Mouse (Mus musculus) left cerebral cortex, postnatal 14 days (tissue): ENCODE measurements around the gene Pop7. TPM values are rescaled to one million over a fixed set of nuclear protein-coding genes. Genes with fewer than 3 reads are reported as not detected.
A peak's percentile ranks its signal among the peaks of the same experiment; 100 is the strongest.

Experiments used
- DNase-seq, 2 experiments: peaks; one replicate each; pipeline ENCODE4 v3.0.0; 2021 to 2022; ENCODE audit warnings: low spot score in 2 of 2, mixed read lengths in 1 of 2
- intact Hi-C: fragments of 180-260 bp; cut with DNase I; formaldehyde crosslinking; loops from one replicate; pipeline ENCODE4 v1.15.1; 2025
- total RNA-seq, 2 experiments: library from RNA; stranded (reverse); gene quantifications; 2 replicates each; pipeline ENCODE4 v1.2.3; 2021

Gene Pop7
- total RNA-seq, 2 experiments from 2014 or later = 28.0 to 35.2 TPM

DNA sequence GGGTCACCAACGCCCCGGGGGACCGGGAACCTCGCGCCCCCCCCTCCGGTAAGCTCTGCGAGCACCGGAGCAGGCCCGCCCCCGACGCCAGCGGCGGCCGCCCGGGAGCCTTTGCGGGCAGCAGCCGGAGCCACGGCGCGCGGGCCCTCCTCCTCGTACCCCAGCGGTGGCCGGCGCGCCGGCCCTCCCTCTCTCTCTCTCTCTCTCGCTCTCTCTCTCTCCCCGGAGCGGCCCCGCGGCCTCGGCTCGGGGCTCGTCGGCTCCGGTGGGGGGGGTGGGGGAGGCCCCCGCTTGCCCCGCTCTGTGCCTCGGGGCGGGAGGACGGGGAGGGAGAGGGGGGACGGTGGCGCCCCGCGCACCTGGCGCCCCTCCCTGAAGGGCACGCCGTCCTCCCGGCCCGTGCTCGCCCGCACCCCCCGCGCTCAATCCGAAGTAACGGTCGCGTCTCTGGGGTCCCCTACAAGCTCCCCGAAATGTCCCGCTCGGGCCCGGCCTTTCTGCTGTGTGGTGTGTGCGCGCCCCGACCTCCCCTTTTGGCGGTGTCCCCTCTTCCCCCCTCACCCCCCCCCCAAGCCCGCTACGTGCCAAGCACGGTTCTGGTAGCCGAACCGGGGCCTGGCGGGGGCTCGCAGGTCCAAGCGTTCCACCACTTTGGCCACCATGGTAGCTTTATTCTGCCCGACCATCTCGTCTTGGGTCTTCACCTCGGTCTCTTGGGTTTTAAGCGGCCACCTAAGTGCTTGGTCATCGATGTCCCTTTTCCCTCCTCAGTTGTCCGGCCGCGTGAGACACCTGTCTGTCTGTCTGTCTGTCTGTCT lies 8.5 kb upstream of the Pop7 start:
- intact Hi-C loops = no loop called here
- DNase-seq = no peak

DNA sequence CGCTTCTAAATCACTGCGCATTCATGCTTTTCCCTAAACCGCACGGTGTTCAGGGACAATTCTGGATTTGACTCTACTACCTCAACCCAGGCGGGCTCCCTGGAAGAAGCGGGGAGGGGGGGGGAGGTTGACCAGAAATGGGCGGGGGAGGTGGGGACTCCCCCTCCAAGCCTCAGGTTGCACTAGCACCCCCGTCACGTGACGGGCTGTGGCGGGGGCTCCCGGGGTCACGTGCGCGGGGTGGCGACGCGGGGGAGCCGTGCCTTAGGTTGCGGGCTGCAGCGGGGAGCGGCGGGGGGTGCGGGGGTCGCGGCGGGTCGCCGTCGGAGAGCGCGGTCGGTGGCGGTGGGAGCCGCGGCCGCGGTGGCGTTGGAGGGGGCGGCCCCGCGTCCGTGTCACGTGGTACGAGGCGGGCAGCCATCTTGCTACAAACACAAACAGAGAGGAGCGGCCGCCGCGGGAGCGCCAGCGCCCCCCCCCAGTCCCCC lies 7.7 kb upstream of the Pop7 start:
- peak in 1 of 2 experiments; percentile 76 for DNase-seq
- intact Hi-C loops = no loop called here

DNA sequence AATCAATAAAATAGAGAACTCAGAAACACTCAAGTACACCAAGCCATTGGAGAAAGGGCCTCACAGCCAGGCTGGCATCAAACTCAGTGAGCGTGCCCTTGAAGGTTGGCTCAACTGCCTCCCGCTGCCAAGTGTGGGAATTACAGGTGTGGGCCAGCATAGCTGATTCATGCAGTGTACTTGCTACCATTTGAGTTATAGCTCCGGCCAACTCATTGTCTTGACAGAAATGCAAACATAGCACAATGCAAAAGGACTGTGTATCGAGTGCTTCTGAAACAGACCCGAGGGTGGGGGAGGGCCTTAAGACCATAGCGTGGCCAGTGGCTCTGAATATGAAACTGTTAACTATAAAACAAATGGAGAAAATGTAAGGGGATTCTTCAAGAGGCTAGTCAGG lies 1.7 kb upstream of the Pop7 start:
- DNase-seq = no peak
- intact Hi-C loops = no loop called here

GRCm38 (mm10) chr5:137502667-137503110 lies 371 bp upstream of the Pop7 start:
- intact Hi-C loops = loop anchor here (2.0 kb wide), 1 partner anchor 164 kb away; no protein-coding TSS in a partner anchor
- DNase-seq = peak; percentile 80 to 82

GRCm38 (mm10) chr5:137500186-137500585 lies 2.1 kb downstream of the Pop7 start:
- intact Hi-C loops = no loop called here
- no peak for DNase-seq

GRCm38 (mm10) chr5:137493831-137494230 lies 8.5 kb downstream of the Pop7 start:
- no peak for DNase-seq
- intact Hi-C loops = no loop called here

DNA sequence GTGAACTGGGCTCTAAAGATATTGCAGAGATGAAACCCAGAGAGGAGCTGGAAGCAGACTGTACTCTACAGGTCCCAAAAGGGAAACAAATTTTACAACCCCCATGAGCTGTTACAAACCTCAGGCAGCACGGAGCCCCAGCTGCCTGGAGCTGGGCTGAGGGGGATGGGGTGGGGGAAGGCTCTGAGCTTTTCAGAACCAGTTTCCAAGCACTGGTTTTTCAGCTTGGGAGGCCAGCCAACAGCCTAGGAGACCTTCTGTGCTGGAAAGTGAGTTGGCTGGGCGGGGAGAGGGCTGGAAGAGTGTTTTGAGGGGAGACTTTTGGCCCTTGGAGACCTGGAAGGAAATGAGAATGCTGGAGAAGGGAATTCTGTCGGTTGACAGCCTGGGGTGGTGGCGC lies 10.8 kb downstream of the Pop7 start:
- DNase-seq = peak in 1 of 2 experiments; percentile 34
- intact Hi-C loops = no loop called here

GRCm38 (mm10) chr5:137487616-137488015 lies 14.7 kb downstream of the Pop7 start:
- intact Hi-C loops = loop anchor here (10.0 kb wide), 1 partner anchor 277 kb away; no protein-coding TSS in a partner anchor
- DNase-seq = no peak

DNA sequence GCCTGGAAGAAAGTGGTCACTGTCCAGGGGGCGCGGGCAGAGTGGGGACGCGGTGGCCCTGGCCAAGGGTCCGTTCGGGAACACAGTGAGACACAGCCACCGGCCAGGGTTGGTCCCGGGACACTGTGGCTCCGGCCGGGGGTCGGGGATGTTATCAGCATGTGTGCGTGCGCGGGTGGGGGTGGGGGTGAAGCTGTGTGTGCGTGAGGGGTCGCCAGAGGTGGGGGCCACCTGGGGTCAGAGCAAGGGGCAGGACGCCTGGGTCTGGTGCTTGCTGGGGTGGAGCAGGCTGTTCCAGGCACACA lies 16.5 kb downstream of the Pop7 start:
- DNase-seq = no peak
- intact Hi-C loops = loop anchor here (10.0 kb wide), 1 partner anchor 279 kb away; no protein-coding TSS in a partner anchor

DNA sequence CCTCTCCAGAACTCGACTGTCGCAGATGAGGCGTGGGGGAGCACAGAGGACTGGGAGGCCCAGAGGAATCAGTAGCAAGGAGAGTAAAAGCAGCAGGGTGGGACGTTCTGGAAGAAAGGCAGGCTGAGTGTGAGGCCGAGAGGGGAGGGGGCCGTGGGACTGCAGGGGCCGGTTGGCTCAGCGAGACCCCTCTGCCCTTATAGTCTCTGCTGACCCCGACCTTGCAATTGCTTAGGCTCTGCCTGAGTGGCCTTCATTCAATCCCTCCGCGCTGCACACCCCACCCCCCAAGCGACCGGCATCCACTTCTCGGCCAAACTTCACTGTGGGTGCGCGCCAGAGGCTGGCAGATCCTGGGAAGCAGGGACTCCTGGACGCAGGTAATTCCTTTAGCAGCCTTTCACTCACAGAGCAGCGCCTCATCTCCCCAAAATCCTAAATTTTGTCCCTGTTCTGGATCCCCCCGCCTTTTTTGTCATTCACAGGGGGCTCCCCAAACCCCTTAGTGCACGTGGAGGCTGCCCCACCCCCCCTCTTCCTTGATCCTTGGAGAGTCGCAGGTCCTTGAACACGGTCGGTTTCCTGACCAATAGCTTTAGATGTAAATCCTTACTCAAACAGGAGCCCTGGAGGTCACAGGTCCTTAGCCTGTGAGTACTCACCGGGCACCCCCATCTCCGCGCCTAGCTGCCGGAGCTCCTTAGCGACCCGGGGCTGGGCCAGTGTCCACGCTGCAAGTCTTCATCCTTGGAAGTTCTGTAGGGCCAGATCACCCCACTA lies 17.1 kb downstream of the Pop7 start:
- intact Hi-C loops = loop anchor here (10.0 kb wide), 1 partner anchor 280 kb away; no protein-coding TSS in a partner anchor
- DNase-seq = no peak

DNA sequence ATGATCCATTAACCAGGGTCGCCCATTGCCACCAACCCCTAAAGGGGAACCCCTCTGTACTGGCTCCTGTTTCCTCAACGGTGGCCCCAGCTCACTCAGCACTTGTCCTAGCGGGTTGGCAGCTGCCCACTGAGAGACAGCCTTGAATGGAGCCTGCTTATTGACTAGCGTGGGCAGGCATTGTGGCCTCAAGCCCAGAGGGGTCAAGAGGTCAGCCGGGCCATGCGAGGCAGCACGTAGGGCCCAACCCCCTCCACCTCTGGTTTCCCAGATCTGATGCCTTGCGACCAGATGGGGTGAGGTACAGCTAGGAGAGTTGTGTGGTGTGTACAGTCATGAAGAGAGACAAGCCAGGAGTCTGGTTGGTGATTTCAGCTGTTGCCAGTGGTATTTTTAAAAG lies 20.4 kb downstream of the Pop7 start:
- intact Hi-C loops = loop anchor here (10.0 kb wide), 1 partner anchor 283 kb away; no protein-coding TSS in a partner anchor
- peak; percentile 34 to 35 for DNase-seq

DNA sequence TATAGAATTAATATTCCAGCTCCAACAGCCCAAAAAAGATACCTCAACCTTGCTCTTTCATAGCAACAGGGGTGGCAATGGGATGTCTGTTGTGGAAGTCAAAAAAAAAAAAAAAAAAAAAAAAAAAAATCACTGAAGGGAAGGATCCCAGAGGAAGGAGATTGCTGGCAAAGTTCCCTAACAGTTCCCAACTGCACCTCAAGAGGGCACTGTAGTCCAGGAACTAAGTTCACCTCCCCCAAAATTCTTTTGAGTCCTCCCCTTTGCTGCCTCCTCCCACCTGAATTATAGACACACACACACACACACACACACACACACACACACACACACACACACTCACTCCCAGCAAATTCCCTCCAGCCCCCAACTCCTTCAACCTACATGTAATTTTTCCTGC lies 21.2 kb downstream of the Pop7 start:
- intact Hi-C loops = loop anchor here (10.0 kb wide), 1 partner anchor 284 kb away; no protein-coding TSS in a partner anchor
- DNase-seq = peak; percentile 90 to 93

GRCm38 (mm10) chr5:137476964-137477363 lies 25.4 kb downstream of the Pop7 start, which contains the start of gene Zan:
Zan (minus strand) TSS chr5:137477064.
- no peak for DNase-seq
- intact Hi-C loops = no loop called here

GRCm38 (mm10) chr5:137474351-137474750 lies 28.0 kb downstream of the Pop7 start:
- no peak for DNase-seq
- intact Hi-C loops = no loop called here

GRCm38 (mm10) chr5:137472252-137472904 lies 29.9 kb downstream of the Pop7 start:
- intact Hi-C loops = no loop called here
- DNase-seq = no peak

GRCm38 (mm10) chr5:137466946-137467345 lies 35.4 kb downstream of the Pop7 start:
- intact Hi-C loops = no loop called here
- DNase-seq = no peak

DNA sequence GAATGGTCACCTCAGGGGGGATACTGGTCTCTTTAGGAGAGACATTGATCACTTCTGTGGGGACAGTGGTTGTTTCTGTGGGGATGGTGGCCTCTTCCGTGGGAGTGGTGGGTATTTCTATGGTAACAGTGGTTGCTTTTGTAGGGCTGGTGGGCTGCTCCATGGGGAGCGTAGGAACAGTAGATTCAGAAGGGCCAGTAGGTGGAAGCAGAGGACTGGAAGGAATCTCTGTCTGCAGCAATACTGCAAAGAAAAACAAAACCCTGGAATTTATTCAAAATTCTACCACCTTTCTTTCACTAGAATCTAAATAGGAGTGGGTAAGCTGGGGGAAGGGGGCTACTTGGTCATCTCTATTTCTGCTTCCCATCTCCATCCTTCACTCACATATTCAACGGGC lies 37.3 kb downstream of the Pop7 start:
- intact Hi-C loops = no loop called here
- peak; percentile 22 to 56 for DNase-seq

GRCm38 (mm10) chr5:137455866-137456591 lies 46.3 kb downstream of the Pop7 start:
- intact Hi-C loops = no loop called here
- no peak for DNase-seq

DNA sequence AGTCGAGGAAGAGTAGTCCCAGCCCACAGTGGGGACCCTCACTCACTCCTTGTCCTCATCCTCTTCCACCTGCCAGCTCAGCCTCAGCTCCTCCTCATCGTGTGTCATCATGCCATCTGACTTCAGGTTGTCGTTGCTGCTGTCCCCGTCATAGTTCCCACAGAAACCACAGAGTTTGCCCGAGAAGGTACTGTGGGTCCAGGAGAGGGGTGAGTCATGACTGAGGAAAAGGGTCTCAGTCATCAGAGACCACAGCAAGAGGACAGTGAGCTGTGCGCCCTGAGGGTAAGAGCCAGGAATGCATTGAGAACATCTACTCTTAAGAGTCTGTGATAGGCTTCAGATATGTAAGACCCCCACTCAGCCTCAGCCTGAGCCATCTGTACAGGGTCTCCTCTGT lies 47.1 kb downstream of the Pop7 start:
- intact Hi-C loops = no loop called here
- no peak for DNase-seq
